Mouse (Mus musculus): ENCODE data around the gene Gm17655. TPM values are rescaled to one million over a fixed set of nuclear protein-coding genes. Genes with fewer than 3 reads are reported as not detected.

Gm17655 gene
- 10 to 100 TPM in 1 of 2 experiments, 1 to 10 TPM in 1; 9.2 to 11.5 TPM for polyA plus RNA-seq (2017; shearing (Covaris generic))

DNA sequence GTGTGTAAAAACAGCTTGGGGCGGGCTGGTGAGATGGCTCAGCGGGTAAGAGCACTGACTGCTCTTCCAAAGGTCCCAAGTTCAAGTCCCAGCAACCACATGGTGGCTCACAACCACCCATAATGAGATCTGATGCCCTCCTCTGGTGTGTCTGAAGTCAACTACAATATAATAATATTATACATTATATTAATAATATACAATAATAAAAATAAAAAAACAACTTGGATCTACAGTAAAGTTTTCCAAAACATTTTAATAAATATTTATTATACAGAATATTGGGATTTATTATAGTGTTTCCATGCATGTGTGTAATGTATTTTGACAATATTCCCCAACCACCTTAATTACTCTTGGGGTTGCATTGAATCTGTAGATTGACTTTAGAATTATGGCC lies at the start of gene Gm17655:
Gm17655 (minus strand) TSS at position 101 of the 400 bp plus-strand sequence.

GRCm38 (mm10) chr5:110109991-110110441 lies 37.7 kb upstream of the Gm17655 start, which contains the start of gene Zfp605:
TSS of gene Zfp605 (plus strand) at chr5:110110092.

GRCm38 (mm10) chr5:110107581-110108304 lies 35.4 kb upstream of the Gm17655 start, which contains the start of gene Gtpbp6:
TSS of gene Gtpbp6 (minus strand) at chr5:110108197.

GRCm38 (mm10) chr5:110099656-110100580 lies 27.6 kb upstream of the Gm17655 start, which contains the start of gene Plcxd1:
TSS of gene Plcxd1 (plus strand) at chr5:110099969.

DNA sequence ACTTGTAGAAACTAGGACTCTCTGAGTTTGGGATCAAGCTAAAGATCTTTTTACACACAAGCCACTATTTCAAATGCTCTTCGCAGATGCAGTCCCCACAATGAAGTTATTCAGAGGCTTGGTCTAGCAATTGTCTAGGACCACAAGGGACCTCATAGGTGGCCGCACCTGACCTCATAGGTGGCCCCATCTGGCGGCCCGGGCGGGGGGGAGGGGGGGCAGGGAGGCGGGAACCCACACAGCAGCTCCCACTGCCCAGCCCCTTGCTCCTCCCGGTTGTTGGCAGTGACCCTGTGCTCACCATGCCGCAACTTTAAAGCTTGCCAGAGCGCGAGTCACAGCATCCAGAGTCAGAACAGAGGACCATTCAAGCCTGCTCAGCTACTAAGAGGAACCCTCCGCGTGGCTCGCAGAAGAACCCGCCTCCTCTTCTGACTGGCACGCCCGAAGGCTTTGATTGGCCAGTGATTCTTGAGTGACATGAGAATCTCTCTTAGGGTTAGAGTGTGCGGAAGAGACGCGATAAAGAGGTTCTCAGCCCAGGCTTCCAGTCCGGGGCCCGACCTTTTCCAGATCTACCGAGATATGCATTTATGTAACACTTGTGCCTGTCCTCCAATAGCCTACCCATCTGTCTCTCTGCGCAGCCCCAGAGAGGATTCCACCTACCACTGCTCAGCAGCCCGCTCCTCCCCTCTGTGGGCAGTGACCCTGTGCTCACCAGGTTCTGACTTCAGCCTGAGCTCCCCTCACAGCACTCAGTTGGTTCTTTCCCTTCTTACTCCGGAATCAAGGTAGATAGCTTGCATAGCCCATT lies 21.9 kb upstream of the Gm17655 start, which contains the start of gene Gm35315:
Gm35315 (minus strand) TSS at position 391 of the 817 bp plus-strand sequence.

Other genes starting within 250 kb of the Gm17655 start
- 10 to 100 TPM; 15.2 to 19.7 TPM for gene Gm15446, start 149.1 kb downstream of the Gm17655 start, polyA plus RNA-seq (2017; shearing (Covaris generic))
- gene Zfp932, start 76.0 kb downstream of the Gm17655 start, polyA plus RNA-seq (2017; shearing (Covaris generic)): 10 to 100 TPM; 23.6 to 25.6 TPM
- gene Gm35315, start 21.9 kb upstream of the Gm17655 start, polyA plus RNA-seq (2017; shearing (Covaris generic)): 1 to 10 TPM; 2.2 TPM
- gene Plcxd1, start 27.5 kb upstream of the Gm17655 start, polyA plus RNA-seq (2017; shearing (Covaris generic)): 1 to 10 TPM; 3.0 to 3.3 TPM
- gene Gtpbp6, start 35.7 kb upstream of the Gm17655 start, polyA plus RNA-seq (2017; shearing (Covaris generic)): 10 to 100 TPM; 54.7 to 58.9 TPM
- 1 to 10 TPM; 3.8 TPM for gene Zfp605, start 37.6 kb upstream of the Gm17655 start, polyA plus RNA-seq (2017; shearing (Covaris generic))
- 10 to 100 TPM; 82.8 to 85.1 TPM for gene Chfr, start 63.3 kb upstream of the Gm17655 start, polyA plus RNA-seq (2017; shearing (Covaris generic))
- 10 to 100 TPM; 22.5 to 25.0 TPM for gene Golga3, start 104.2 kb upstream of the Gm17655 start, polyA plus RNA-seq (2017; shearing (Covaris generic))
- gene Ankle2, start 158.5 kb upstream of the Gm17655 start, polyA plus RNA-seq (2017; shearing (Covaris generic)): 10 to 100 TPM; 42.5 to 44.7 TPM
- 10 to 100 TPM; 52.1 to 68.5 TPM for gene Pgam5, start 197.4 kb upstream of the Gm17655 start, polyA plus RNA-seq (2017; shearing (Covaris generic))
- 1 to 10 TPM; 2.1 to 6.4 TPM for gene Pxmp2, start 213.7 kb upstream of the Gm17655 start, polyA plus RNA-seq (2017; shearing (Covaris generic))
- gene Pole, start 213.8 kb upstream of the Gm17655 start, polyA plus RNA-seq (2017; shearing (Covaris generic)): 1 to 10 TPM; 5.5 to 8.0 TPM

Measured in activated CD4-positive, CD25-positive, alpha-beta regulatory T cell (primary cell).